Mouse (Mus musculus) embryonic fibroblast, embryonic 13.5 days (primary cell): ENCODE measurements around the gene Lmln.

Experiments
- CTCF ChIP-seq: IDR thresholded peaks from 2 replicates; pipeline ENCODE4 v1.5.1; 2011; ENCODE audit warnings: mild to moderate bottlenecking, control low read depth, low read length, moderate library complexity, borderline replicate concordance; ENCODE audit not compliant: insufficient read depth
- POLR2A ChIP-seq: IDR thresholded peaks from 2 replicates; pipeline ENCODE4 v1.6.1; 2011; ENCODE audit warnings: low read depth, mild to moderate bottlenecking, control low read depth, low read length, moderate library complexity

GRCm38 (mm10) chr16:33058033-33058432 is 4.3 kb upstream of the Lmln start:
- TF ChIP-seq CTCF (no peak), POLR2A (no peak)
